Mouse (Mus musculus) lung, postnatal 0 days (tissue): ENCODE data around the gene Usp20.

Experiments
- CTCF ChIP-seq: IDR thresholded peaks from 2 replicates; pipeline ENCODE4 v1.5.1; 2016; ENCODE audit warnings: antibody characterized with exemption, mild to moderate bottlenecking
- EP300 ChIP-seq: IDR thresholded peaks from 2 replicates; pipeline ENCODE4 v1.6.1; 2016; ENCODE audit warnings: antibody characterized with exemption, mild to moderate bottlenecking, control low read depth

- no peak for TF ChIP-seq CTCF
- TF ChIP-seq EP300 = no peak
Measured at GRCm38 (mm10) chr2:31002857-31003256, 20.8 kb downstream of the Usp20 start.
